Mouse (Mus musculus): ENCODE data around the gene H2al1i.
"Not testable (repeated sequence)": the region's sequence is repeated elsewhere in the genome, so short reads cannot be mapped to it uniquely, and the experiment has no call there.

GRCm38 (mm10) chrX:11302132-11302531, 22.3 kb upstream of the H2al1i start, which contains the start of gene H2al1b:
- not testable (repeated sequence) for TF ChIP-seq CTCF (IDR thresholded peaks at IDR 0.05; ENCODE audit: control insufficient read depth, insufficient read depth, insufficient read length); MAX (IDR thresholded peaks at IDR 0.05); MYOG (IDR thresholded peaks at IDR 0.05; ENCODE audit: control insufficient read depth, extremely low read depth, insufficient read length); CEBPB (IDR thresholded peaks at IDR 0.05; ENCODE audit: low read depth); FOSL1 (IDR thresholded peaks at IDR 0.05; ENCODE audit: insufficient read depth, low read length, poor library complexity, severe bottlenecking)
